Mouse (Mus musculus) ES-Bruce4 (cell line): ENCODE data around the gene Dnaja3. TPM values are rescaled to one million over a fixed set of nuclear protein-coding genes. Genes with fewer than 3 reads are reported as not detected.
A peak's percentile ranks its signal among the peaks of the same experiment; 100 is the strongest.

Source experiments
- H3K27ac ChIP-seq: 2 replicates; pipeline ENCODE4 v1.5.1; 2012; ENCODE audit warnings: low read length, inconsistent platforms; ENCODE audit not compliant: insufficient read depth
- H3K27me3 ChIP-seq: 2 replicates; pipeline ENCODE4 v1.6.1; 2012; ENCODE audit warnings: mild to moderate bottlenecking, low read length, inconsistent platforms; ENCODE audit not compliant: control insufficient read depth, poor library complexity, insufficient read depth, severe bottlenecking
- H3K36me3 ChIP-seq: 2 replicates; pipeline ENCODE4 v1.6.1; 2012; ENCODE audit warnings: inconsistent platforms, mild to moderate bottlenecking, low read length, moderate library complexity; ENCODE audit not compliant: control insufficient read depth, poor library complexity, insufficient read depth, severe bottlenecking
- H3K4me1 ChIP-seq: one replicate; pipeline ENCODE4 v1.8.1; 2011; ENCODE audit warnings: low read length; ENCODE audit not compliant: control insufficient read depth, insufficient read depth
- H3K4me3 ChIP-seq: 2 replicates; pipeline ENCODE4 v1.5.1; 2011; ENCODE audit warnings: low read depth, mild to moderate bottlenecking, low read length
- H3K9ac ChIP-seq: 2 replicates; pipeline ENCODE4 v1.6.1; 2012; ENCODE audit warnings: low read depth, mild to moderate bottlenecking, inconsistent platforms; ENCODE audit not compliant: poor library complexity, severe bottlenecking
- H3K9me3 ChIP-seq: replicated peaks from 2 replicates; pipeline ENCODE4 v1.6.1; 2012; ENCODE audit warnings: mild to moderate bottlenecking, low read length, inconsistent platforms; ENCODE audit not compliant: control insufficient read depth, poor library complexity, insufficient read depth, severe bottlenecking
- CTCF ChIP-seq: IDR thresholded peaks from one replicate; pipeline ENCODE4 v1.8.1; 2011; ENCODE audit warnings: low read depth, low read length
- EP300 ChIP-seq: IDR thresholded peaks from 2 replicates; pipeline ENCODE4 v1.6.1; 2011; ENCODE audit warnings: low read depth, low read length; ENCODE audit not compliant: insufficient read depth
- POLR2A ChIP-seq: IDR thresholded peaks from one replicate; pipeline ENCODE4 v1.8.1; 2011; ENCODE audit warnings: low read length; ENCODE audit not compliant: insufficient read depth
- polyA plus RNA-seq: library from polyadenylated mRNA; stranded (reverse); fragments of >200 nt; gene quantifications from 2 replicates; pipeline ENCODE4 v1.2.4, GENCODE M21; 2011; ENCODE audit warnings: low read depth; ENCODE audit not compliant: missing spikeins, insufficient read depth, insufficient read length

Gene Dnaja3
- polyA plus RNA-seq, 1 experiment: 55.9 TPM

DNA sequence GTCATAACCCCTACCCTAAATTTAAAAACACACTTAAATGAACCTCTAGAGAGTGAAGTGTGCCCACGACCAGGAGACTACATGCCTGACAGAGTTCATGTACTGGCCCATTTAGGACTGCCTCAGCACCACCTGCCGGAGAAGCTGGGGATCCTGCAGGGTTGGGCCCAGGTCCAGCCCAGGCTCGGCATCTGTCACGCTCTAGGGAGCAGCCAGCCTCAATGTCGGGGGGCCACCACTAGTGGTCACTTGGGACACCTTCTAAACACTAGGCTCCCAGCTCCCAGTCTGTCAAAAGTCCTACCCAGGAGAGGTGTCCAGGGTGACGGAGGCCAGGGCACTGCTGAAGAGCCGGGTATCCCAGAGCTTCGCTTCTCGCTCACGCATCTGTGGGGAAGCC, 14.9 kb downstream of the Dnaja3 start:
- H3K27me3 ChIP-seq: no peaks in the 10 kb centered on the region
- H3K9me3 ChIP-seq: no peaks in the 10 kb centered on the region
- no peaks in the 10 kb centered on the region for H3K4me1 ChIP-seq
- H3K36me3 ChIP-seq: no peaks in the 10 kb centered on the region
- no peak overlapping the region for H3K27ac ChIP-seq
- H3K4me3 ChIP-seq: no peak overlapping the region
- no peak overlapping the region for H3K9ac ChIP-seq
- TF ChIP-seq EP300 (no peak), CTCF (no peak), POLR2A (no peak)

DNA sequence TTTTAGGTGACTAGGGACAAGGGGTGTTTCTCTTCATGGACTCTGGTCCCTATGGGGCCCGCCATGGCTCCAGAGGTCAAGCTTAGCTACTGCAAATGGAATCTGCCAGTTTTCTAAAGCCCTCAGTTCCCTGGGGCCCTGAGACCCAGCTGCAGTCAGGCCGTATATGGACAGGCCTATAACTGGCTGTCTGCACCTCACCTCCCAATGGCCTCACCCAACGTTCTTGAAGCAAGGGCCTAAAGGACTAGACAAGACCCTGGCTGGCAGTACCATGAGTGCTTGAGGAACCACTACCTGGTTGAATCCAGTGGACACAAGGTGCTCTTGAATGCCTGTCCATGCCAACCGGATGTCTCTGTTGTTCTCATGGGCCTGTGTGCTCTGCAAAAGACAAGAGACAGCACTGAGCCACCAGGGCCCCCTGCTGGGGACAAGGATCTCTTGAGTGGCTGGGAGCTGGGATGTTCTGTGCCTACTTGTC, 15.5 kb downstream of the Dnaja3 start:
- H3K9ac ChIP-seq: no peak overlapping the region
- H3K4me3 ChIP-seq: no peak overlapping the region
- no peak overlapping the region for H3K27ac ChIP-seq
- H3K36me3 ChIP-seq: no peaks in the 10 kb centered on the region
- H3K9me3 ChIP-seq: no peaks in the 10 kb centered on the region
- TF ChIP-seq POLR2A: no peak
- no peak for TF ChIP-seq CTCF
- TF ChIP-seq EP300: no peak
- H3K27me3 ChIP-seq: no peaks in the 10 kb centered on the region
- H3K4me1 ChIP-seq: no peaks in the 10 kb centered on the region

DNA sequence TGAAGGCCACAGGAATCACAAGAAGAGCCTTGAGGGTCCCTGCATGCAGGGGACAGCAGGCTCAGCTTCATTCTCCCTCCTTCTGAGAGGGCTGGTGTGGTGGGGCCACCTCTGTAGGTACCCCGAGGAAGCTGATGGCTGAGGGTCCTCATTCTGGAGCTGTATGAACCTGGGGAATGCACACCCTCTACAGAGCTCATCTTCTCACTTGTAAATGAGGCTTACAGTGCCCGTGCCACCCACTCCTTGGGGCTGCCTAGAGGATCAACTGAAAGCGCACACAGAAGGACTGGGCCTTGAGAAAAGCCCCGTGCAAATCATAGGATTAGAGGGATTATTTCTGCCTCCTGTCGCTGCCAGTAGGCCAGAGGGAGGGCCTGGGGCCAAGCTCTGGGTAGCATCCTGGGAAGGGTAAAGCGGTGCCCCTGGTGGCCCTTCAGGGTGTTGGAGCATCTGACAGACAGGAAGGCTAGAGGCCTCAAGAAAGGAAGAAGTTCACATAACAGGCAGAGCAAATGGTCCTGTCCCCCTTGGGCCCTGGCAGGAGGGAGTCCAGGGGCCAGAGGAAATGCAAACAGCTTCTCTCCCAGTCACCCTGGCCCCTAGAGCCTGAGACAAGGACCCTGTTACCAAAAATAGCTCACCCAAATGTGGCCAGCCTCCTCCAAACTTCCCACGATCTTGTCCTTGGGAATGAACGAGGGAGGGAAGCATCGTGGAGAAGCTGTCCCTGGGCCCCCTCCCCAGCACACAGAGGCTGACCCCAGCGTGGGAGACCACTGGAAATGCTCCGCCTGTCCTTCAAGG, 16.2 kb downstream of the Dnaja3 start:
- H3K27me3 ChIP-seq: no peaks in the 10 kb centered on the region
- no peaks in the 10 kb centered on the region for H3K4me1 ChIP-seq
- TF ChIP-seq CTCF (no peak), POLR2A (no peak), EP300 (no peak)
- H3K9ac ChIP-seq: no peak overlapping the region
- no peak overlapping the region for H3K27ac ChIP-seq
- H3K36me3 ChIP-seq: no peaks in the 10 kb centered on the region
- peak overlapping the region; percentile 25; the same call in 1 of the 2 replicates for H3K4me3 ChIP-seq
- no peaks in the 10 kb centered on the region for H3K9me3 ChIP-seq

DNA sequence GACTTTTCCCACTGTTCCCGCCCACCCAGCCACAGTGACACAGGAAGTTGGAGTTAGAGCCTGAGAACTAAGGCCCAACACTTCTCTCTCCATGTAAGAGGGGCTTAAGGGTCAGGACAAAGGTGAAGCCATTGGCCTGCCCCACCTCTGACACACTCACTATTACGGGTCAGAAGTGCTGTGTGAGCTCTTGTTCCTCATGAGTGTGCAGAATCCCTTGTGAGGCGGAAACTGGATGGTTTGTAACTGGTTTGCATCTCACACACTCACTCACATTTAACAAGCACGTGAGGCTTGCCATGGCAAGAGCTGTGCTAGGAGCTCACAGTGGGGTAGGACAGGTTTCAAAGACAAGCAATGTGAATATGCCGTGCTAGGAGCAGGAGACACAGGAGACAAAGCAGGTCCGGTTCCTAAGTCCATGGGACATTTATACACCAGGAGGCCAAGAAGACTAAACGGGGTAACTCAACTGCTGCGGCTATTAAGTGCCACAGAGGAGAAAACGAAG, 16.8 kb downstream of the Dnaja3 start:
- Histone ChIP-seq H3K9me3 (no peaks in the 10 kb centered on the region), H3K4me3 (peak overlapping the region; percentile 25; the same call in 1 of the 2 replicates), H3K9ac (no peak overlapping the region), H3K4me1 (no peaks in the 10 kb centered on the region), H3K36me3 (no peaks in the 10 kb centered on the region), H3K27me3 (no peaks in the 10 kb centered on the region), H3K27ac (peak overlapping the region; percentile 26)
- TF ChIP-seq CTCF (no peak), POLR2A (no peak), EP300 (no peak)

DNA sequence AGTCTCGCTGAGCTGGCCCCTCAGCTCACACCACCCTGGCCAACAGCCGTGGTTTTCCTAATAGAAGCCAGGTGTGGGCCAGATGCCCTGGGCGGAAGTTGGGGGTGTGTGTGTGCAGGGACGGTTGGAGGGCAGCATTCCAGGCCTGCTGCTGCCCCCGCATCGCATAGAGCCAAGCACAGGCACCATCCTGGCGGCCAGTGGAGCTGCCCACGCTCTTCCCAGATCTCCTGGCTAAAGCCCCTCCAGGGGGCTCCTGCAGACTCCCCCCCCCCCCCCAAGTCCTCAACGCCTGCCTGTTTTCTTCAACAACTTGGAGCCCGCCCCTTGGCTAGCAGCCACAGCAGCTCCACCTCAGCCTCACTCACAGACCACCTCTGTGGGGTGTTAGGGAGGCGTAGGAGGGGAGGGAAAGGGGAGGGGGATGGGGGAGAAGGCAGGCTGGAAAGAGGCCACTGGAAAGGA, 19.0 kb downstream of the Dnaja3 start:
- Histone ChIP-seq H3K4me3 (no peak overlapping the region), H3K27me3 (no peaks in the 10 kb centered on the region), H3K27ac (peak overlapping the region; percentile 7; the same call in 1 of the 2 replicates), H3K9me3 (no peaks in the 10 kb centered on the region), H3K36me3 (no peaks in the 10 kb centered on the region), H3K4me1 (no peaks in the 10 kb centered on the region), H3K9ac (peak overlapping the region; percentile 11; the same call in 1 of the 2 replicates)
- no peak for TF ChIP-seq POLR2A
- TF ChIP-seq EP300: 0 out of 2 replicates have a peak, but pooled peaks have one; percentile 52
- TF ChIP-seq CTCF: no peak

DNA sequence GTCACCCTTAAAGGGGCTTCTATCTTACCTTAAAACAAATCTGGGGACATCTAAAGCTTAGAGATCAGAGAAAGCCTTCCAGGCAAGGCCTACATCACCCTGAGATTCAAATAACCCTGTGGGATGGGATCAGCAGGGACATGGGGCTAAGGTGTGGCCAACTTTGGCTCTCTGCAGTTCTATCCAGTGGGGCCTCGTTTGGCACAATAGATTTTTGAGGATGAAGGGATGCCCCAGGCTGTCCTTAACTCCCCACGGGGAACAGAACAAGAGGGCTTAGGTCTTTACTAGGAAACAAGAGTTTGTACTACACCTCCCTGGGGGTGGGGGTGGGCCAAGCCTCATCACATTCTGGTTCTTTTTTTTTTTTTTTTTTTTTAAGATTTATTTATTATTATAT, 19.5 kb downstream of the Dnaja3 start:
- H3K27me3 ChIP-seq: no peaks in the 10 kb centered on the region
- peak overlapping the region; percentile 73 for H3K27ac ChIP-seq
- H3K9ac ChIP-seq: peak overlapping the region; percentile 11; the same call in 1 of the 2 replicates
- no peak overlapping the region for H3K4me3 ChIP-seq
- no peaks in the 10 kb centered on the region for H3K36me3 ChIP-seq
- H3K9me3 ChIP-seq: no peaks in the 10 kb centered on the region
- TF ChIP-seq POLR2A: no peak
- no peak for TF ChIP-seq EP300
- no peak for TF ChIP-seq CTCF
- no peaks in the 10 kb centered on the region for H3K4me1 ChIP-seq
